Mouse (Mus musculus) cerebellum, adult 2 months (tissue): ENCODE measurements around the gene Acaa1b.

Experiments
- CTCF ChIP-seq: fragments of 200-500 bp; IDR thresholded peaks from 2 replicates; pipeline ENCODE4 v1.5.1; 2011; ENCODE audit warnings: low read depth, mild to moderate bottlenecking, control low read depth, low read length, moderate library complexity, borderline replicate concordance; ENCODE audit not compliant: insufficient read depth
- POLR2A ChIP-seq: fragments of 200-500 bp; IDR thresholded peaks from 2 replicates; pipeline ENCODE4 v1.6.1; 2011; ENCODE audit warnings: low read length, control low read depth, borderline replicate concordance; ENCODE audit not compliant: insufficient read depth

- TF ChIP-seq CTCF = no peak
- TF ChIP-seq POLR2A = no peak
Observed at GRCm38 (mm10) chr9:119158861-119159260, 2.0 kb upstream of the Acaa1b start, which contains the start of gene Gm47289.
